Mouse (Mus musculus) lung, embryonic 16.5 days (tissue): ENCODE measurements at regions not wholly inside any gene's neighbourhood (a gene's known extent, or its start where the extent isn't known, plus 50 kb on each side); places are given as distances from the start of the nearest gene placed in this dataset.
A peak's percentile ranks its signal among the peaks of the same experiment; 100 is the strongest.
"Not testable (repeated sequence)": the region's sequence is repeated elsewhere in the genome, so short reads cannot be mapped to it uniquely, and the experiment has no call there.

Experiments
- ATAC-seq: fragments of 200-750 bp; cut with Nextera tagmentation; 2 replicates; pipeline ENCODE4 v1.8.0; 2017; ENCODE audit warnings: low read depth, mild to moderate bottlenecking, moderate library complexity
- H3K27ac ChIP-seq: fragments of 300-500 bp; sonication (generic); 2 replicates; pipeline ENCODE4 v1.5.1; 2014; ENCODE audit warnings: mild to moderate bottlenecking, control low read depth, low read length
- H3K27me3 ChIP-seq: fragments of 300-500 bp; sonication (generic); 2 replicates; pipeline ENCODE4 v1.6.1; 2014; ENCODE audit warnings: low read depth, low read length, mixed read lengths; ENCODE audit not compliant: control insufficient read depth, insufficient read depth
- H3K36me3 ChIP-seq: fragments of 300-500 bp; sonication (generic); 2 replicates; pipeline ENCODE4 v1.6.1; 2014; ENCODE audit warnings: low read length; ENCODE audit not compliant: control insufficient read depth, insufficient read depth
- H3K4me1 ChIP-seq: fragments of 300-500 bp; sonication (generic); replicated peaks from 2 replicates; pipeline ENCODE4 v1.6.1; 2014; ENCODE audit warnings: low read length, mixed read lengths; ENCODE audit not compliant: control insufficient read depth, insufficient read depth
- H3K4me2 ChIP-seq: fragments of 300-500 bp; sonication (generic); 2 replicates; pipeline ENCODE4 v1.6.1; 2014; ENCODE audit warnings: low read depth, low read length, control low read depth
- H3K4me3 ChIP-seq: fragments of 300-500 bp; sonication (generic); 2 replicates; pipeline ENCODE4 v1.5.1; 2014; ENCODE audit warnings: mild to moderate bottlenecking, low read length, control low read depth
- H3K9ac ChIP-seq: fragments of 300-500 bp; sonication (generic); 2 replicates; pipeline ENCODE4 v1.6.1; 2014; ENCODE audit warnings: low read length, control low read depth
- H3K9me3 ChIP-seq: fragments of 300-500 bp; sonication (generic); 2 replicates; pipeline ENCODE4 v1.6.1; 2016; ENCODE audit warnings: low read length; ENCODE audit not compliant: control insufficient read depth
- WGBS: fragments of 180-500 bp; shearing (Covaris S2); extraction: QIAGEN DNeasy Blood & Tissue Kit; methylation state at CpG from one replicate; pipeline ENCODE4 v1.1.7; 2014; 5-methylcytosine and 5-hydroxymethylcytosine counted together

DNA sequence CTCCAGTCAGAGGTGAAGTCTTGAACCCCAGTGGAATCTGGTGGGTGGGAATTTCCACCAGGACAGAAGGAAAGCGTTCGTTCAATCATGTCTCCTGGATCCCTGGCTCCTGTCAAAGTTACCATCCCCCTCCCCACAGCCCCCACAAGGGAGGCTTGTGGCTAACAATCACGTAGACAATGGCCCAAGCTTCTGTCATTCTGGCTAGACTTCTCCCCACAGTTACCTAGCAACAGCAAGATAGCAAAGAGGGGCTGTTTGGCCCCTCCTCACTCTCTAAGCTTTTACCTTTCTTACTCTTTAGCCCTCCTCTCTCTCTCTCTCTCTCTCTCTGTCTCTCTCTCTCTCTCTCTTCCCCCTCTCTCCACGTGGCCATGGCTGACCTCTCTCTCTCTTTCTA, 178.4 kb upstream of the Serp2 start:
- no peak overlapping the region for H3K9ac ChIP-seq
- H3K4me1 ChIP-seq = peaks cover 25% of the 10 kb centered on the region
- ATAC-seq = no peak
- WGBS = 50% methylated on average over 4 of the region's 4 CpGs
- no peaks in the 10 kb centered on the region for H3K36me3 ChIP-seq
- H3K4me3 ChIP-seq = no peak overlapping the region
- no peak overlapping the region for H3K27ac ChIP-seq
- H3K27me3 ChIP-seq = no peaks in the 10 kb centered on the region
- H3K9me3 ChIP-seq = no peaks in the 10 kb centered on the region
- no peak overlapping the region for H3K4me2 ChIP-seq

DNA sequence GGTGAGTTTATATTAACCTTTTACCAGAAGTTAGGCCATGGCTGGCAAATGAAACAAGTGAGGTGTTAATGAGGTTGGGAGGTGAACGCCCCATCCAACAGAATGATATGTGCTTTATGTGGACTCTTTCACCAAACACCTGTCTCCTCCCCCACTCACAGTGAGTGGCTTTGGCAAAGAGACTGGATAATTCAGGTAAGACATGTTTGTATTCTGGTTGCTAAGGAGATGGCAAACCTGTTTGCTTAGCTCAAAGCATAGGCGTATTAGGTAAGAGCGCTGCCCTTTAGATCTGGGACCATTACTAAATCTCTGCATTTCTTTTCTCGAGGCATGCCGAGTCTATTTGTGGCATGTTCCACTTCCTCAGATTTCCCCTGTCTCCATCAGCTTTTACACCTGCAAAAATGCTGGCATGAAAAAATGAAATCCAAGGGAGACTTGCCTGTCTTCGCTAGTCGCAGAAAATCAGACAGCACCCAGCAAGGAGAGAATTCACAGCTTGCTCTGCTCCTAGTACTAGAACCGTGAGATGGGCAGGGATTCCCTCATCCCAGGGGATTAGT, 176.7 kb upstream of the Serp2 start:
- H3K4me2 ChIP-seq = no peak overlapping the region; the same call in 1 of the 2 replicates
- peak overlapping the region; percentile 17; the same call in 1 of the 2 replicates for H3K9ac ChIP-seq
- no peaks in the 10 kb centered on the region for H3K9me3 ChIP-seq
- 57% methylated on average over 8 of the region's 8 CpGs for WGBS
- H3K4me1 ChIP-seq = peaks cover 17% of the 10 kb centered on the region
- H3K27ac ChIP-seq = peak overlapping the region; percentile 80
- ATAC-seq = peak; percentile 84
- no peaks in the 10 kb centered on the region for H3K36me3 ChIP-seq
- no peaks in the 10 kb centered on the region for H3K27me3 ChIP-seq
- H3K4me3 ChIP-seq = no peak overlapping the region

DNA sequence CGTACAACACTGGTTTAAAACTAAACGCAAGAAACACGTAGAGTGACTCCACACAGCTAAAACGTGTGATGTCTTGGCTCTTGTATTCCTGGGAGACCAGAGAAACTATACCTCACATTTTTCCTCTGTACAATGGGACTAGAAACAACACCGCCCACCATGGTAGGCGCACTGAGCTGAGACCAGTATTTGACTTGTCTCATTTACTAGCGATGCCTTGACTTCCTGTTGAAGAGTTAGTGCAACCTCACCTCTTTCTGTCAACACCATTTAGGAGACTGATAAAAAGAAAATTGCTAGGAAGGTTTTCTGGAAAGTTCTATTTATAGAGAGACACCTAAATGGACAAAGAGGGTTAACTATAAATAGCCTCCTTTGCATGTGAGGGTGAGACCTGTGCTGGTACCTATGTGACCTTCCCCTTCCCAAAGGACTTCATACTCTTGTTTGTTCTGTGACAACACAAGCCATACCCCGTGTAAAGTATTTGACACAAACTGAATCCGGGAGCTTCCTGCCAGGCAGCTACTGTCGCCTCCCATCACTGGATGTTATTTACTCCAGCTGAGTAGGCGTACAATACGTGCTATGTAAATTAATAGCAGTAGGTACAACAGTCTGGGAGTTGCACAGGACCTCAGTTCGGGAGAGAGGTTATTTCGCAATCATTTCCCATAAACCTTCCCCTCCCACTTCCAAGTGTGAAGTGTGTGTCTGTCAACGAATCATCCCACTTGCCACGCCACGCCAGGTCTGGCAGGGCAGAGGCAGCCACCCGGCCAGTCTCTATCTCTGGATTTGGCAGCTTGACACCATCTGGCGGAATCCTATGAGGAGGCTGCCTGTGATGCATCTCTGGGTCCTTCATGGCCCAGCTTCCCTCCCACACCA, 174.7 kb upstream of the Serp2 start:
- Histone ChIP-seq H3K9ac (no peak overlapping the region), H3K27ac (no peak overlapping the region), H3K27me3 (no peaks in the 10 kb centered on the region), H3K4me1 (peaks cover 17% of the 10 kb centered on the region), H3K4me2 (no peak overlapping the region), H3K9me3 (no peaks in the 10 kb centered on the region), H3K4me3 (no peak overlapping the region), H3K36me3 (no peaks in the 10 kb centered on the region)
- whole genome bisulfite sequencing = 47% methylated on average over 19 of the region's 19 CpGs
- peak; percentile 57; the same call in 1 of the 2 replicates for ATAC-seq

DNA sequence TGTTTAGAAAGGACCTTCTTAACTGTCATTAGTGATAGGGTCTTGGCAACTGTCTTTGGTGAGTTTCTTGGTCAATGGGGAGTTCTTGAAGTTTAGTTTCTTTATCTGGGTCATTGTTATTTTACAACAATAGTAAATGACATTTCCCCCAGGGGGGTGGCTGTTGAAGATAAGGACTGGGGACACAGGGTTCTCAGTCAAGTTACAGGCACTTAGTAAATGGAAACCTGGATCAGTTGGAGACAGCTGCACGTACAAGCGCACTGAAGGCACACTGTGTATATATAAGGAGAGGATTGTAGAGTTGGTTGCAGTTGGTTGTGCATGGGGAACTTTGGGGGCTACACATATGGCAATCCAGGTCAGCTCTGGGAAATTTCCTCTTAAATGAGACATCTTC, 169.2 kb upstream of the Serp2 start:
- ATAC-seq = no peak
- H3K4me1 ChIP-seq = peaks cover 6% of the 10 kb centered on the region
- H3K4me2 ChIP-seq = no peak overlapping the region
- H3K27me3 ChIP-seq = no peaks in the 10 kb centered on the region
- no peak overlapping the region for H3K27ac ChIP-seq
- no peaks in the 10 kb centered on the region for H3K9me3 ChIP-seq
- H3K9ac ChIP-seq = no peak overlapping the region
- H3K4me3 ChIP-seq = no peak overlapping the region
- H3K36me3 ChIP-seq = no peaks in the 10 kb centered on the region
- WGBS = 96% methylated on average over 2 of the region's 2 CpGs

DNA sequence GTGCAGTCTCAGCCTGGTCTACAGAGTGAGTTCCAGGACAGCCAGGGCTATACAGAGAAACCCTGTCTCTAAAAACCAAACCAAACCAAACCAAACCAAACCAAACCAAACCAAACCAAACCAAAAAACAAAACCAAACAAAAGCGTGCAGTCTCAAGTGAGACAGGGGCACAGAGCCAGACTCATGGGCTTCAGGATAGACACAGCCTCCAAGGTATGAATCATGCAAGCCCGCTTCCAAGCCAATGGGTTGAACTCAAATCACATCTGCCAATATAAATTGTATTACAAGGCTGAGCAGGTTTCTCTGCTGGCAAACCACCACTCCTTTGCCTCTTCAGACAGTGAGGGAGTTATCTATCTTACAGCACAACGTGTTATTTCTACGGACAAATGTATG, 168.5 kb upstream of the Serp2 start:
- 86% methylated on average over 4 of the region's 4 CpGs for WGBS
- H3K27me3 ChIP-seq, H3K9me3 ChIP-seq, H3K4me2 ChIP-seq, H3K4me3 ChIP-seq, H3K9ac ChIP-seq, ATAC-seq, H3K36me3 ChIP-seq, H3K4me1 ChIP-seq, H3K27ac ChIP-seq: not testable (repeated sequence)

DNA sequence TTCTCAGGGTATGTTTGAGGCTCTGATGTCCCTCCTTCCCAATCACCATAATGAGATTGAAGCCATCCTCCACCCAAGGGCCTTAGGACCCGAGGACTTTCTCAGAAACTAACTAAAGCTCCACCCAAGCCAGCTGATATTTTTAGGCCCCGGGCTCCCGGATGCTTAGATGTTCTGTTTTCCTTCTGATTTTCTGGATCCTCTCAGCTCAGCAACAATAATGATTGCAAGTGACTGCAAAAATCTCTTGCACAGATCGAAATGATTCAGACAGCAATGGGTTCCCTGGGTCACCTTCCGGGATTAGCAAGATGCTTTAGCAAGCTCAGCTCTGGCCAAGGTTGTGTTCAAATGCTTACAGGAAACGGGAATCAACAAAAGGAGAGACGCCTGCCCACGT, 168.1 kb upstream of the Serp2 start:
- H3K9me3 ChIP-seq = no peaks in the 10 kb centered on the region
- 81% methylated on average over 8 of the region's 8 CpGs for WGBS
- H3K27ac ChIP-seq = no peak overlapping the region
- H3K4me1 ChIP-seq = peaks cover 6% of the 10 kb centered on the region
- H3K9ac ChIP-seq = no peak overlapping the region
- no peaks in the 10 kb centered on the region for H3K27me3 ChIP-seq
- H3K4me2 ChIP-seq = no peak overlapping the region
- no peak overlapping the region for H3K4me3 ChIP-seq
- no peak for ATAC-seq
- H3K36me3 ChIP-seq = no peaks in the 10 kb centered on the region

DNA sequence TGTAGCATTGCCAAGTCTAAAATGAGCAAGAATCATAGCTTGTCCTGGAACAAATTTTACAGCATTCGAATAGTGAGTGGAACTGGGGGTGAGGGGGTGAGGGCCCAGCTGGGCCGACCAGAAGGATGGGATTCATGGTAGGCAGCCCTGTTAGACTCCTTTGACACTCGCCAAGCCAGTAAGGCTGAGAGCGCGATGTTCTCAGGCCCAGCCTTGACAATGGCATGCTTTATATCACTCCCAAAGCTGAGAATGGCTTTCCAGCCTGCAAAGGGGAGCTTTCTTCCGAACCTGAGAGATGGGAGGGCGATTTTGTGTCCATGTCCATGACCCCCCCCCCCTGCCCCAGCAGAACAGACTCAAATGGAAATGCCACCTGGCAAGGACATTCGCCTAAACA, 167.7 kb upstream of the Serp2 start:
- ATAC-seq = no peak
- Histone ChIP-seq H3K9ac (no peak overlapping the region), H3K9me3 (no peaks in the 10 kb centered on the region), H3K36me3 (no peaks in the 10 kb centered on the region), H3K27ac (no peak overlapping the region), H3K4me3 (no peak overlapping the region), H3K27me3 (no peaks in the 10 kb centered on the region), H3K4me2 (no peak overlapping the region), H3K4me1 (peaks cover 6% of the 10 kb centered on the region)
- 66% methylated on average over 8 of the region's 8 CpGs for WGBS

DNA sequence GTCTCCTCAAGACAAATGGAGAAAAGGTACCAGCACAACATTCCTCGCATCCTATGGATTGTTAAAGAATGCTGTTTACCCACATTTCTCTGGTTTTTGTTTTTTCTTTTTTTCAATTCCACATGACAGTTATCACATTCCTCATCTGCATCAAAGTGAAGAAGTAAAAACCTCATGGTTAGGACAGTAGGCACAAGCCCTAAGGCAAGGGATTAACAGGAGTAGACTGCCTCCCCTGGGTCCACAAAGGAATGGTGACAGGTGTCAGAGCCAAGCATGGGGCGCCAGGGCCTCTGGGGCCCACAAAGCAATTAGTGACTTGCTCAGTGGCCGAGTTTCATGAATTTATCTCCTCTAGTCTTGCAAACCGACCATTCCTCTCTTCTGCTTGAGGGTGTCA, 166.9 kb upstream of the Serp2 start:
- 63% methylated on average over 4 of the region's 4 CpGs for WGBS
- Histone ChIP-seq H3K27ac (no peak overlapping the region), H3K9ac (no peak overlapping the region), H3K4me2 (no peak overlapping the region), H3K27me3 (no peaks in the 10 kb centered on the region), H3K4me1 (peaks cover 6% of the 10 kb centered on the region), H3K9me3 (no peaks in the 10 kb centered on the region), H3K4me3 (no peak overlapping the region), H3K36me3 (no peaks in the 10 kb centered on the region)
- no peak for ATAC-seq

DNA sequence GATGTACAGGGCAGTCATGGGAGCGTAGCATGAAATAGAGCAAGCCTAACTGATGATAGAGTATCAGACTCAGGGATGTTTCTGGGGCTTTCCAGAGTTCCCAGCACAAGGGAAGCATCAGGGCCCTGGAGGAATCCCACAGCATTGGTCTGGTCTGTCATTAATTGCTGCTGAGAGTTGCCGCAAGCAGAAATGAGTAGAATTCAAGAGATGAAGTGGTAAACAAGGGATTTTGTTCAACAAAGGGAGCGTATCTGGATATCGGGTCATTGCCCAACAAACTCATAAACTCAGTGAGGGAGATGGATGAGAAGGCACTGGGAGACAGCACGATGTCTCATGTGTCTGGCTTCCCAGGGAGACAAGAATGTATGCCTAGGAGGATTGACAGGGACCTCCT, 165.6 kb upstream of the Serp2 start:
- no peaks in the 10 kb centered on the region for H3K9me3 ChIP-seq
- H3K27ac ChIP-seq = no peak overlapping the region
- no peaks in the 10 kb centered on the region for H3K36me3 ChIP-seq
- H3K27me3 ChIP-seq = no peaks in the 10 kb centered on the region
- 87% methylated on average over 5 of the region's 5 CpGs for WGBS
- no peak overlapping the region for H3K9ac ChIP-seq
- no peak overlapping the region for H3K4me2 ChIP-seq
- no peak for ATAC-seq
- H3K4me1 ChIP-seq = peaks cover 6% of the 10 kb centered on the region
- no peak overlapping the region for H3K4me3 ChIP-seq
